Mouse (Mus musculus): ENCODE measurements at regions not wholly inside any gene's neighbourhood (a gene's known extent, or its start where the extent isn't known, plus 50 kb on each side); places are given as distances from the start of the nearest gene placed in this dataset.

GRCm38 (mm10) chr8:126759711-126760110 lies 165.9 kb upstream of the Irf2bp2 start:
- no peak for TF ChIP-seq CTCF (IDR thresholded peaks at IDR 0.05; ENCODE audit: low read depth)
- H3K9me3 ChIP-seq (ENCODE audit: low read depth, low read length) = no peaks in the 10 kb centered on the region
- peaks cover 6% of the 10 kb centered on the region; the same call in 1 of the 2 replicates for H3K4me1 ChIP-seq (ENCODE audit: insufficient read depth)
- no peaks in the 10 kb centered on the region for H3K27me3 ChIP-seq (ENCODE audit: insufficient read depth, low read length)
- ATAC-seq (ENCODE audit: insufficient read depth) (no peak), DNase-seq (peak; percentile 31)
- H3K4me3 ChIP-seq (ENCODE audit: low read depth, low read length) = no peak overlapping the region
- no peak overlapping the region for H3K9ac ChIP-seq
- no peaks in the 10 kb centered on the region for H3K36me3 ChIP-seq (ENCODE audit: insufficient read depth)
- H3K4me2 ChIP-seq = no peak overlapping the region
- H3K27ac ChIP-seq (ENCODE audit: low read depth) = no peak overlapping the region
- WGBS = 67% methylated on average over 7 of the region's 7 CpGs

- DNase-seq (no peak), ATAC-seq (ENCODE audit: insufficient read depth) (no peak)
- Histone ChIP-seq H3K4me2 (no peak overlapping the region), H3K36me3 (ENCODE audit: insufficient read depth) (no peaks in the 10 kb centered on the region), H3K9ac (no peak overlapping the region), H3K9me3 (ENCODE audit: low read depth, low read length) (no peaks in the 10 kb centered on the region), H3K27me3 (ENCODE audit: insufficient read depth, low read length) (no peaks in the 10 kb centered on the region), H3K4me1 (ENCODE audit: insufficient read depth) (peaks cover 6% of the 10 kb centered on the region; the same call in 1 of the 2 replicates), H3K27ac (ENCODE audit: low read depth) (peak overlapping the region; percentile 71; the same call in 1 of the 2 replicates), H3K4me3 (ENCODE audit: low read depth, low read length) (no peak overlapping the region)
- TF ChIP-seq CTCF (IDR thresholded peaks at IDR 0.05; ENCODE audit: low read depth) = no peak
- WGBS = 91% methylated on average over 4 of the region's 4 CpGs
These were observed 165.2 kb upstream of the Irf2bp2 start for GRCm38 (mm10) chr8:126758951-126759350.

GRCm38 (mm10) chr8:126757951-126758757 lies 164.4 kb upstream of the Irf2bp2 start:
- Histone ChIP-seq H3K9me3 (ENCODE audit: low read depth, low read length) (no peaks in the 10 kb centered on the region), H3K4me1 (ENCODE audit: insufficient read depth) (peaks cover 6% of the 10 kb centered on the region; the same call in 1 of the 2 replicates), H3K4me2 (no peak overlapping the region), H3K27ac (ENCODE audit: low read depth) (peak overlapping the region; percentile 71), H3K27me3 (ENCODE audit: insufficient read depth, low read length) (no peaks in the 10 kb centered on the region), H3K4me3 (ENCODE audit: low read depth, low read length) (no peak overlapping the region), H3K36me3 (ENCODE audit: insufficient read depth) (no peaks in the 10 kb centered on the region), H3K9ac (no peak overlapping the region)
- peak; percentile 36 for ATAC-seq (ENCODE audit: insufficient read depth)
- peak; percentile 58 for DNase-seq
- TF ChIP-seq CTCF (IDR thresholded peaks at IDR 0.05; ENCODE audit: low read depth) = peak; percentile 33
- WGBS = 54% methylated on average over 12 of the region's 12 CpGs

GRCm38 (mm10) chr8:126756300-126757097 lies 162.7 kb upstream of the Irf2bp2 start:
- Histone ChIP-seq H3K4me2 (no peak overlapping the region), H3K4me1 (ENCODE audit: insufficient read depth) (peaks cover 6% of the 10 kb centered on the region; the same call in 1 of the 2 replicates), H3K27ac (ENCODE audit: low read depth) (no peak overlapping the region), H3K9ac (no peak overlapping the region), H3K9me3 (ENCODE audit: low read depth, low read length) (no peaks in the 10 kb centered on the region), H3K27me3 (ENCODE audit: insufficient read depth, low read length) (no peaks in the 10 kb centered on the region), H3K4me3 (ENCODE audit: low read depth, low read length) (no peak overlapping the region), H3K36me3 (ENCODE audit: insufficient read depth) (no peaks in the 10 kb centered on the region)
- no peak for ATAC-seq (ENCODE audit: insufficient read depth)
- DNase-seq = no peak
- no peak for TF ChIP-seq CTCF (IDR thresholded peaks at IDR 0.05; ENCODE audit: low read depth)
- WGBS = 72% methylated on average over 8 of the region's 8 CpGs

- Histone ChIP-seq H3K27me3 (ENCODE audit: insufficient read depth, low read length) (no peaks in the 10 kb centered on the region), H3K4me3 (ENCODE audit: low read depth, low read length) (no peak overlapping the region), H3K4me2 (no peak overlapping the region), H3K9me3 (ENCODE audit: low read depth, low read length) (no peaks in the 10 kb centered on the region), H3K27ac (ENCODE audit: low read depth) (no peak overlapping the region), H3K36me3 (ENCODE audit: insufficient read depth) (no peaks in the 10 kb centered on the region), H3K4me1 (ENCODE audit: insufficient read depth) (peaks cover 6% of the 10 kb centered on the region; the same call in 1 of the 2 replicates), H3K9ac (no peak overlapping the region)
- 85% methylated on average over 5 of the region's 5 CpGs for WGBS
- ATAC-seq (ENCODE audit: insufficient read depth) (no peak), DNase-seq (no peak)
- no peak for TF ChIP-seq CTCF (IDR thresholded peaks at IDR 0.05; ENCODE audit: low read depth)
These were observed 161.9 kb upstream of the Irf2bp2 start for GRCm38 (mm10) chr8:126755669-126756068.

- no peak for TF ChIP-seq CTCF (IDR thresholded peaks at IDR 0.05; ENCODE audit: low read depth)
- Histone ChIP-seq H3K4me3 (ENCODE audit: low read depth, low read length) (no peak overlapping the region), H3K27me3 (ENCODE audit: insufficient read depth, low read length) (no peaks in the 10 kb centered on the region), H3K9me3 (ENCODE audit: low read depth, low read length) (no peaks in the 10 kb centered on the region), H3K36me3 (ENCODE audit: insufficient read depth) (no peaks in the 10 kb centered on the region), H3K4me2 (no peak overlapping the region), H3K27ac (ENCODE audit: low read depth) (no peak overlapping the region), H3K9ac (no peak overlapping the region), H3K4me1 (ENCODE audit: insufficient read depth) (peaks cover 6% of the 10 kb centered on the region; the same call in 1 of the 2 replicates)
- ATAC-seq (ENCODE audit: insufficient read depth) (no peak), DNase-seq (no peak)
- WGBS = 72% methylated on average over 8 of the region's 8 CpGs
These were observed 160.6 kb upstream of the Irf2bp2 start for GRCm38 (mm10) chr8:126754361-126754809.
